Mouse (Mus musculus) kidney, adult 2 months (tissue): ENCODE data around the gene Prss38. TPM values are rescaled to one million over a fixed set of nuclear protein-coding genes. Genes with fewer than 3 reads are reported as not detected.

Source experiments
- DNase-seq: peaks from one replicate; pipeline ENCODE4 v3.0.0; 2021
- H3K27ac ChIP-seq: fragments of 200-500 bp; 2 replicates; pipeline ENCODE4 v1.5.1; 2012; ENCODE audit warnings: low read depth, low read length, control low read depth, inconsistent platforms; ENCODE audit not compliant: insufficient read depth
- H3K27me3 ChIP-seq: fragments of 200-500 bp; replicated peaks from 2 replicates; pipeline ENCODE4 v1.6.1; 2012; ENCODE audit warnings: mild to moderate bottlenecking, moderate library complexity, low read length, inconsistent platforms; ENCODE audit not compliant: control insufficient read depth, insufficient read depth
- H3K36me3 ChIP-seq: fragments of 200-500 bp; 2 replicates; pipeline ENCODE4 v1.6.1; 2012; ENCODE audit warnings: mild to moderate bottlenecking, moderate library complexity, low read length, inconsistent platforms; ENCODE audit not compliant: control insufficient read depth, insufficient read depth
- H3K4me1 ChIP-seq: fragments of 200-500 bp; 2 replicates; pipeline ENCODE4 v1.6.1; 2011; ENCODE audit warnings: low read length; ENCODE audit not compliant: control insufficient read depth, insufficient read depth
- H3K4me3 ChIP-seq: fragments of 200-500 bp; 2 replicates; pipeline ENCODE4 v1.5.1; 2011; ENCODE audit warnings: mild to moderate bottlenecking, low read depth, low read length, control low read depth; ENCODE audit not compliant: insufficient read depth
- CTCF ChIP-seq: fragments of 200-500 bp; conservative IDR thresholded peaks from 2 replicates; pipeline ENCODE4 v1.5.1; 2011; ENCODE audit warnings: low read depth, mild to moderate bottlenecking, control low read depth, low read length, moderate library complexity, mixed read lengths; ENCODE audit not compliant: insufficient read depth, insufficient read length
- POLR2A ChIP-seq: fragments of 200-500 bp; IDR thresholded peaks from one replicate; pipeline ENCODE4 v1.6.1; 2011; ENCODE audit warnings: low read depth, low read length, control low read depth
- WGBS: fragments of 180-500 bp; shearing (Covaris S2); methylation state at CpG from one replicate; pipeline ENCODE4 v1.1.7; 2018; 5-methylcytosine and 5-hydroxymethylcytosine counted together
- polyA plus RNA-seq: library from polyadenylated mRNA; depleted of rRNA; stranded (reverse); fragments of >200 nt; gene quantifications from 2 replicates; pipeline ENCODE4 v1.2.3, GENCODE M21; 2012; rRNA removed

The Prss38 gene
- polyA plus RNA-seq, 1 experiment = not detected

GRCm38 (mm10) chr11:59324777-59325176 is 50.7 kb downstream of the Prss38 start:
- WGBS = 66% methylated on average over 5 of the region's 5 CpGs
- H3K27me3 ChIP-seq = no peaks in the 10 kb centered on the region

DNA sequence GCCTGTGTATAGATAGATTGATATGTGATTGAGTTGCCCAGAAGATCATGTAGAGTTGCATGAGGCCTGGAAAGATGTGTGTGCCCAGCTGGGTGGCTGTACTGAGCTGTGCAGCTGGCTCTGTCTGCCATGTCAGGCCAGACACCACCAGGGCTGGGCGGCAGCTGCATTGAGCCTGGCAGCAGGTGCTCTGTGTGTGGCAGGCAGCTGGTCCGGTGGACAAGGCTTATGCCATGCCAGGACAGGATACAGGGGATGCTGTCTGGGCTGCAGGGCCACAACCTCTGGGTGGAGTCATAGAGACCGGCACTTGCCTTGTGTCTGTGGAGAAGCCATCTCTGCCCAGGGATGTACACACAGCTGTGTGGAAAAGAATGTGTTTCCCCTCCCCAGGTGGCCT is 52.5 kb downstream of the Prss38 start:
- H3K27ac ChIP-seq = no peak overlapping the region
- 86% methylated on average over 3 of the region's 3 CpGs for WGBS
- TF ChIP-seq CTCF (no peak), POLR2A (no peak)

More at GRCm38 (mm10) chr11:59324777-59325176, 50.7 kb downstream of the Prss38 start:
- Histone ChIP-seq H3K36me3 (no peaks in the 10 kb centered on the region), H3K27ac (no peak overlapping the region), H3K4me1 (no peaks in the 10 kb centered on the region), H3K4me3 (no peak overlapping the region)
- DNase-seq = no peak
- TF ChIP-seq POLR2A (no peak), CTCF (no peak)

More for the DNA sequence above, 52.5 kb downstream of the Prss38 start:
- no peak for DNase-seq
- Histone ChIP-seq H3K36me3 (no peaks in the 10 kb centered on the region), H3K4me3 (no peak overlapping the region), H3K27me3 (no peaks in the 10 kb centered on the region), H3K4me1 (no peaks in the 10 kb centered on the region)

Other genes starting within 250 kb of the Prss38 start
- gene Obscn, start 239.3 kb downstream of the Prss38 start, polyA plus RNA-seq = 0.15 and 6.2 TPM in 2 replicates
- gene Iba57, start 211.9 kb downstream of the Prss38 start, polyA plus RNA-seq = 8.3 and 8.8 TPM in 2 replicates
- gene Gjc2, start 192.4 kb downstream of the Prss38 start, polyA plus RNA-seq = 1.4 and 1.8 TPM in 2 replicates
- gene Guk1, start 183.4 kb downstream of the Prss38 start, polyA plus RNA-seq = 137 and 144 TPM in 2 replicates
- gene Mrpl55, start 173.2 kb downstream of the Prss38 start, polyA plus RNA-seq = 56.3 and 58.2 TPM in 2 replicates
- gene 2310033P09Rik, start 167.3 kb downstream of the Prss38 start, polyA plus RNA-seq = 19.8 and 22.1 TPM in 2 replicates
- gene Arf1, start 147.4 kb downstream of the Prss38 start, polyA plus RNA-seq = 490 and 503 TPM in 2 replicates
- not detected in 2 replicates for gene Wnt3a, start 84.9 kb downstream of the Prss38 start, polyA plus RNA-seq
- 1.7 and 1.8 TPM in 2 replicates for gene Wnt9a, start 68.7 kb downstream of the Prss38 start, polyA plus RNA-seq
- gene Jmjd4, start 74.4 kb upstream of the Prss38 start, polyA plus RNA-seq = 6.2 and 7.2 TPM in 2 replicates
- 91.7 and 104 TPM in 2 replicates for gene Snap47, start 75.5 kb upstream of the Prss38 start, polyA plus RNA-seq
- 0.50 and 0.61 TPM in 2 replicates for gene Zfp867, start 96.8 kb upstream of the Prss38 start, polyA plus RNA-seq
- 11.0 and 12.7 TPM in 2 replicates for gene Zkscan17, start 151.1 kb upstream of the Prss38 start, polyA plus RNA-seq
- gene Nlrp3, start 165.9 kb upstream of the Prss38 start, polyA plus RNA-seq = 0.37 and 0.42 TPM in 2 replicates
- not detected in 2 replicates for gene Olfr222, start 200.6 kb upstream of the Prss38 start, polyA plus RNA-seq
- gene Olfr223, start 217.6 kb upstream of the Prss38 start, polyA plus RNA-seq = not detected in 2 replicates